Mouse (Mus musculus): ENCODE data around the gene Clcn1.
A peak's percentile ranks its signal among the peaks of the same experiment; 100 is the strongest.

GRCm38 (mm10) chr6:42325268-42325609 lies 38.8 kb downstream of the Clcn1 start:
- TF ChIP-seq CTCF (IDR thresholded peaks at IDR 0.05): peak; percentile 85
- no peak for TF ChIP-seq EP300 (IDR thresholded peaks at IDR 0.05)
